Mouse (Mus musculus): ENCODE measurements around the gene 1700022I11Rik.

- no peak for TF ChIP-seq GATA1 (IDR thresholded peaks at IDR 0.05; ENCODE audit: borderline replicate concordance, low read length)
- no peak for TF ChIP-seq FLI1 (IDR thresholded peaks at IDR 0.05; ENCODE audit: low read length)
Measured at GRCm38 (mm10) chr4:42972952-42973351, 3.5 kb downstream of the 1700022I11Rik start.

All from megakaryocyte, embryonic 14.5 days (primary cell).